Mouse (Mus musculus): ENCODE measurements around the gene Kdm2a.

Kdm2a gene

GRCm38 (mm10) chr19:4328737-4329304, 69.3 kb downstream of the Kdm2a start:
- no peak for DNase-seq (ENCODE audit: low spot score)

GRCm38 (mm10) chr19:4326881-4327280, 71.2 kb downstream of the Kdm2a start:
- no peak for DNase-seq (ENCODE audit: low spot score)

- no peak for DNase-seq (ENCODE audit: low spot score)
Observed at GRCm38 (mm10) chr19:4326106-4326505, 72.0 kb downstream of the Kdm2a start.

GRCm38 (mm10) chr19:4322134-4322533, 76.0 kb downstream of the Kdm2a start:
- no peak for DNase-seq (ENCODE audit: low spot score)

- DNase-seq (ENCODE audit: low spot score): no peak
Observed at GRCm38 (mm10) chr19:4321622-4322021, 76.5 kb downstream of the Kdm2a start.

- no peak for DNase-seq (ENCODE audit: low spot score)
Observed at GRCm38 (mm10) chr19:4319272-4319671, 78.8 kb downstream of the Kdm2a start.

- DNase-seq (ENCODE audit: low spot score): no peak
Observed at GRCm38 (mm10) chr19:4317181-4317580, 80.9 kb downstream of the Kdm2a start.

- DNase-seq (ENCODE audit: low spot score): no peak
Observed at GRCm38 (mm10) chr19:4315223-4315944, 82.7 kb downstream of the Kdm2a start.

- DNase-seq (ENCODE audit: low spot score): peak; percentile 67
Observed at GRCm38 (mm10) chr19:4309776-4310185, 88.3 kb downstream of the Kdm2a start.

GRCm38 (mm10) chr19:4309302-4309701, 88.8 kb downstream of the Kdm2a start:
- no peak for DNase-seq (ENCODE audit: low spot score)

- peak; percentile 70 for DNase-seq (ENCODE audit: low spot score)
Observed at GRCm38 (mm10) chr19:4306190-4306577, 91.9 kb downstream of the Kdm2a start, which contains the start of gene Grk2. TSS of gene Grk2 (minus strand) at chr19:4306222.

- DNase-seq (ENCODE audit: low spot score): peak; percentile 40
Observed at GRCm38 (mm10) chr19:4305491-4306189, 92.4 kb downstream of the Kdm2a start.

GRCm38 (mm10) chr19:4304871-4305321, 93.2 kb downstream of the Kdm2a start:
- no peak for DNase-seq (ENCODE audit: low spot score)

- no peak for DNase-seq (ENCODE audit: low spot score)
Observed at GRCm38 (mm10) chr19:4304251-4304821, 93.7 kb downstream of the Kdm2a start.

- no peak for DNase-seq (ENCODE audit: low spot score)
Observed at GRCm38 (mm10) chr19:4303640-4303995, 94.5 kb downstream of the Kdm2a start.

GRCm38 (mm10) chr19:4302936-4303639, 95.0 kb downstream of the Kdm2a start:
- DNase-seq (ENCODE audit: low spot score): no peak

- DNase-seq (ENCODE audit: low spot score): no peak
Observed at GRCm38 (mm10) chr19:4301735-4302651, 96.1 kb downstream of the Kdm2a start.

- DNase-seq (ENCODE audit: low spot score): no peak
Observed at GRCm38 (mm10) chr19:4300852-4301734, 97.0 kb downstream of the Kdm2a start.

GRCm38 (mm10) chr19:4300271-4300704, 97.8 kb downstream of the Kdm2a start:
- DNase-seq (ENCODE audit: low spot score): no peak
